Mouse (Mus musculus): ENCODE data around the gene Ier5.

DNA sequence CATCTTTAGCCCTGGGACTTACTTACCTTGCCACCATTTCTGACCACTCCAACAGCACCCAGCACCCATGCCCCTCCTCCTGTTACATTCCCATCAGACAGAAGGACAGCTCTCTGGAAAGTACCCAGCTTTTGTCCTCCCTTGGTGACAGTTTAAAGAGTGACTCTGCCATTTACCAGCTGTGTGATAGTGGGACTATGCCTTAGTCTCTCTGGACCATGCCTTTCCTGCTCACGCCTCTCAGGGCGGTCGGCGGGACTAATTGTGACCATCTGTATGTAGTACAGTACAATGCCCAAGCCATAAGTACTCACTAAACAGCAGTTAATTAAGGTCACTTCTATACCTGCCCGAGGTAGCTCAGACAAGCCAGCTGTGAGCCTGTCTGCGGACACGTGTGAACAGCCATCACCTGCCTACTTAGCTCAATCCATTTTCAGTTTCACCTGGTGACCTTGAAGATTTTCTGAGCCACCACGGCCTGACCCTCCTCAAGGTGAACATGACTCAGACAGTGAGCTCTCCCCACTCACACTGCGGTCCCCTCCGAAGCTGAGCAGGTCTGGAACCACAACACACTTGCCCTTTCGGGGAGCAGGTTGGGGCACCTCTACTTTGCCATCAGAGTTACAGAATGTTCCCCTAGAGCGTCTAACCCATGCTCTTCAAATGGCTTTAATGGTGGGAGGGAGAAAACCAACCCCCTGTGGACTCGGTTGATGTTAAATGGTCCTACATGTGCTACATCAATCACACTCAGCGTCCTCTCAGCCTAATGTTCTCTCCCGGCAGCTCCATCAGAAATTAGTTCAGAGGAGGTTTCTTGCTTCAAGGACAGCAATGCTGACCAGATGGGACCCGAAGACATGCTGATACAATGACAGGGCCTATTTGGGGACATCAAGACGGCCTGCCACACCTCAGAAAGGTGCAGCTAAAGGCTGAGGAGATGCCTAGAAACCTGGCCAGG, 38.3 kb downstream of the Ier5 start:
- TF ChIP-seq E2F4 (IDR thresholded peaks at IDR 0.05; ENCODE audit: insufficient read depth) (no peak), TCF12 (IDR thresholded peaks at IDR 0.05; ENCODE audit: insufficient read depth, poor library complexity, severe bottlenecking) (no peak), USF1 (IDR thresholded peaks at IDR 0.05; ENCODE audit: low read depth) (no peak), TCF3 (IDR thresholded peaks at IDR 0.05; ENCODE audit: insufficient read length, low read depth) (no peak), SRF (IDR thresholded peaks at IDR 0.05; ENCODE audit: control insufficient read depth, insufficient read length, low read depth) (no peak), POLR2A (IDR thresholded peaks at IDR 0.05; ENCODE audit: insufficient read length, low read depth) (no peak), MAX (IDR thresholded peaks at IDR 0.05; ENCODE audit: low read depth) (no peak), POLR2AphosphoS2 (IDR thresholded peaks at IDR 0.05; ENCODE audit: insufficient read length, low read depth) (no peak), MYOG (IDR thresholded peaks at IDR 0.05; ENCODE audit: control insufficient read depth in 1 of 3, insufficient read depth in 1 of 3, insufficient read length in 2 of 3, low read depth in 2 of 3) (no peak), MYOD1 (IDR thresholded peaks at IDR 0.05; ENCODE audit: control insufficient read depth in 1 of 3, insufficient read length in 2 of 3, low read depth in 2 of 3) (no peak), CEBPB (IDR thresholded peaks at IDR 0.05; ENCODE audit: insufficient read depth, poor library complexity, severe bottlenecking) (no peak), REST (IDR thresholded peaks at IDR 0.05; ENCODE audit: insufficient read depth, insufficient read length) (no peak)

Measured in myocyte (in vitro differentiated cells).